Mouse (Mus musculus): ENCODE data around the gene Cald1. TPM values are rescaled to one million over a fixed set of nuclear protein-coding genes. Genes with fewer than 3 reads are reported as not detected.

Cald1 gene
- polyA plus RNA-seq, 1 experiment from 2014 or later = 155 TPM

- Histone ChIP-seq H3K36me3 (ENCODE audit: control insufficient read depth, insufficient read depth, low read length) (no peaks in the 10 kb centered on the region), H3K27me3 (ENCODE audit: control insufficient read depth, insufficient read depth, low read length) (no peaks in the 10 kb centered on the region), H3K4me2 (ENCODE audit: low read depth, severe bottlenecking) (no peak overlapping the region), H3K4me1 (ENCODE audit: control insufficient read depth, insufficient read depth, low read length) (peaks cover 9% of the 10 kb centered on the region), H3K9ac (ENCODE audit: low read length) (no peak overlapping the region), H3K9me3 (ENCODE audit: control insufficient read depth, low read length) (no peaks in the 10 kb centered on the region), H3K27ac (replicated peaks; ENCODE audit: low read depth, low read length) (no peak overlapping the region), H3K4me3 (ENCODE audit: low read depth, low read length) (no peak overlapping the region)
- ATAC-seq (ENCODE audit: insufficient number of reproducible peaks, low FRiP score, low TSS enrichment, low read depth) (no peak), DNase-seq (ENCODE audit: low spot score) (no peak)
- whole genome bisulfite sequencing = 39% methylated on average over 2 of the region's 2 CpGs
These were observed 40.4 kb downstream of the Cald1 start for GRCm38 (mm10) chr6:34638667-34639066.

GRCm38 (mm10) chr6:34640226-34640625 lies 41.9 kb downstream of the Cald1 start:
- no peak overlapping the region for H3K9ac ChIP-seq (ENCODE audit: low read length)
- H3K9me3 ChIP-seq (ENCODE audit: control insufficient read depth, low read length) = no peaks in the 10 kb centered on the region
- DNase-seq (ENCODE audit: low spot score) (no peak), ATAC-seq (ENCODE audit: insufficient number of reproducible peaks, low FRiP score, low TSS enrichment, low read depth) (no peak)
- no peaks in the 10 kb centered on the region for H3K27me3 ChIP-seq (ENCODE audit: control insufficient read depth, insufficient read depth, low read length)
- H3K4me2 ChIP-seq (ENCODE audit: low read depth, severe bottlenecking) = no peak overlapping the region
- WGBS = 54% methylated on average over 9 of the region's 9 CpGs
- H3K4me1 ChIP-seq (ENCODE audit: control insufficient read depth, insufficient read depth, low read length) = peaks cover 9% of the 10 kb centered on the region
- H3K4me3 ChIP-seq (ENCODE audit: low read depth, low read length) = no peak overlapping the region
- no peaks in the 10 kb centered on the region for H3K36me3 ChIP-seq (ENCODE audit: control insufficient read depth, insufficient read depth, low read length)
- H3K27ac ChIP-seq (replicated peaks; ENCODE audit: low read depth, low read length) = no peak overlapping the region

GRCm38 (mm10) chr6:34641081-34641480 lies 42.8 kb downstream of the Cald1 start:
- H3K36me3 ChIP-seq (ENCODE audit: control insufficient read depth, insufficient read depth, low read length) = no peaks in the 10 kb centered on the region
- H3K4me3 ChIP-seq (ENCODE audit: low read depth, low read length) = no peak overlapping the region
- H3K9ac ChIP-seq (ENCODE audit: low read length) = no peak overlapping the region
- H3K27me3 ChIP-seq (ENCODE audit: control insufficient read depth, insufficient read depth, low read length) = no peaks in the 10 kb centered on the region
- H3K4me2 ChIP-seq (ENCODE audit: low read depth, severe bottlenecking) = no peak overlapping the region
- no peak for ATAC-seq (ENCODE audit: insufficient number of reproducible peaks, low FRiP score, low TSS enrichment, low read depth)
- H3K27ac ChIP-seq (replicated peaks; ENCODE audit: low read depth, low read length) = no peak overlapping the region
- peaks cover 9% of the 10 kb centered on the region for H3K4me1 ChIP-seq (ENCODE audit: control insufficient read depth, insufficient read depth, low read length)
- DNase-seq (ENCODE audit: low spot score) = no peak
- H3K9me3 ChIP-seq (ENCODE audit: control insufficient read depth, low read length) = no peaks in the 10 kb centered on the region

- DNase-seq (ENCODE audit: low spot score) (no peak), ATAC-seq (ENCODE audit: insufficient number of reproducible peaks, low FRiP score, low TSS enrichment, low read depth) (no peak)
- no peak overlapping the region for H3K4me2 ChIP-seq (ENCODE audit: low read depth, severe bottlenecking)
- no peaks in the 10 kb centered on the region for H3K9me3 ChIP-seq (ENCODE audit: control insufficient read depth, low read length)
- no peak overlapping the region for H3K4me3 ChIP-seq (ENCODE audit: low read depth, low read length)
- H3K27me3 ChIP-seq (ENCODE audit: control insufficient read depth, insufficient read depth, low read length) = no peaks in the 10 kb centered on the region
- no peak overlapping the region for H3K27ac ChIP-seq (replicated peaks; ENCODE audit: low read depth, low read length)
- 74% methylated on average over 5 of the region's 5 CpGs for WGBS
- peaks cover 9% of the 10 kb centered on the region for H3K4me1 ChIP-seq (ENCODE audit: control insufficient read depth, insufficient read depth, low read length)
- no peaks in the 10 kb centered on the region for H3K36me3 ChIP-seq (ENCODE audit: control insufficient read depth, insufficient read depth, low read length)
- no peak overlapping the region for H3K9ac ChIP-seq (ENCODE audit: low read length)
These were observed 43.8 kb downstream of the Cald1 start for GRCm38 (mm10) chr6:34642075-34642547.

GRCm38 (mm10) chr6:34648017-34648787 lies 49.9 kb downstream of the Cald1 start:
- ATAC-seq (ENCODE audit: insufficient number of reproducible peaks, low FRiP score, low TSS enrichment, low read depth) (no peak), DNase-seq (ENCODE audit: low spot score) (no peak)
- 73% methylated on average over 5 of the region's 5 CpGs for WGBS
- no peaks in the 10 kb centered on the region for H3K27me3 ChIP-seq (ENCODE audit: control insufficient read depth, insufficient read depth, low read length)
- no peak overlapping the region for H3K27ac ChIP-seq (replicated peaks; ENCODE audit: low read depth, low read length)
- H3K36me3 ChIP-seq (ENCODE audit: control insufficient read depth, insufficient read depth, low read length) = no peaks in the 10 kb centered on the region
- H3K9ac ChIP-seq (ENCODE audit: low read length) = no peak overlapping the region
- no peak overlapping the region for H3K4me2 ChIP-seq (ENCODE audit: low read depth, severe bottlenecking)
- no peaks in the 10 kb centered on the region for H3K4me1 ChIP-seq (ENCODE audit: control insufficient read depth, insufficient read depth, low read length)
- no peaks in the 10 kb centered on the region for H3K9me3 ChIP-seq (ENCODE audit: control insufficient read depth, low read length)
- H3K4me3 ChIP-seq (ENCODE audit: low read depth, low read length) = no peak overlapping the region

GRCm38 (mm10) chr6:34651298-34651697 lies 53.0 kb downstream of the Cald1 start:
- no peaks in the 10 kb centered on the region for H3K4me1 ChIP-seq (ENCODE audit: control insufficient read depth, insufficient read depth, low read length)
- no peaks in the 10 kb centered on the region for H3K27me3 ChIP-seq (ENCODE audit: control insufficient read depth, insufficient read depth, low read length)
- DNase-seq (ENCODE audit: low spot score) (no peak), ATAC-seq (ENCODE audit: insufficient number of reproducible peaks, low FRiP score, low TSS enrichment, low read depth) (no peak)
- no peak overlapping the region for H3K9ac ChIP-seq (ENCODE audit: low read length)
- WGBS = 86% methylated on average over 7 of the region's 7 CpGs
- no peaks in the 10 kb centered on the region for H3K9me3 ChIP-seq (ENCODE audit: control insufficient read depth, low read length)
- no peak overlapping the region for H3K4me2 ChIP-seq (ENCODE audit: low read depth, severe bottlenecking)
- H3K4me3 ChIP-seq (ENCODE audit: low read depth, low read length) = no peak overlapping the region
- H3K27ac ChIP-seq (replicated peaks; ENCODE audit: low read depth, low read length) = no peak overlapping the region
- no peaks in the 10 kb centered on the region for H3K36me3 ChIP-seq (ENCODE audit: control insufficient read depth, insufficient read depth, low read length)

- no peak overlapping the region for H3K4me2 ChIP-seq (ENCODE audit: low read depth, severe bottlenecking)
- no peaks in the 10 kb centered on the region for H3K9me3 ChIP-seq (ENCODE audit: control insufficient read depth, low read length)
- H3K27ac ChIP-seq (replicated peaks; ENCODE audit: low read depth, low read length) = no peak overlapping the region
- DNase-seq (ENCODE audit: low spot score) (no peak), ATAC-seq (ENCODE audit: insufficient number of reproducible peaks, low FRiP score, low TSS enrichment, low read depth) (no peak)
- 73% methylated on average over 3 of the region's 3 CpGs for WGBS
- no peaks in the 10 kb centered on the region for H3K27me3 ChIP-seq (ENCODE audit: control insufficient read depth, insufficient read depth, low read length)
- no peaks in the 10 kb centered on the region for H3K36me3 ChIP-seq (ENCODE audit: control insufficient read depth, insufficient read depth, low read length)
- H3K4me3 ChIP-seq (ENCODE audit: low read depth, low read length) = no peak overlapping the region
- no peaks in the 10 kb centered on the region for H3K4me1 ChIP-seq (ENCODE audit: control insufficient read depth, insufficient read depth, low read length)
- H3K9ac ChIP-seq (ENCODE audit: low read length) = no peak overlapping the region
These were observed 57.4 kb downstream of the Cald1 start for GRCm38 (mm10) chr6:34655719-34656118.

- Histone ChIP-seq H3K27me3 (ENCODE audit: control insufficient read depth, insufficient read depth, low read length) (no peaks in the 10 kb centered on the region), H3K36me3 (ENCODE audit: control insufficient read depth, insufficient read depth, low read length) (no peaks in the 10 kb centered on the region), H3K9me3 (ENCODE audit: control insufficient read depth, low read length) (no peaks in the 10 kb centered on the region), H3K9ac (ENCODE audit: low read length) (no peak overlapping the region), H3K4me3 (ENCODE audit: low read depth, low read length) (no peak overlapping the region), H3K27ac (replicated peaks; ENCODE audit: low read depth, low read length) (no peak overlapping the region), H3K4me1 (ENCODE audit: control insufficient read depth, insufficient read depth, low read length) (no peaks in the 10 kb centered on the region), H3K4me2 (ENCODE audit: low read depth, severe bottlenecking) (no peak overlapping the region)
- ATAC-seq (ENCODE audit: insufficient number of reproducible peaks, low FRiP score, low TSS enrichment, low read depth) (no peak), DNase-seq (ENCODE audit: low spot score) (no peak)
- WGBS = 91% methylated on average over 5 of the region's 5 CpGs
These were observed 60.5 kb downstream of the Cald1 start for GRCm38 (mm10) chr6:34658791-34659190.

- no peaks in the 10 kb centered on the region for H3K27me3 ChIP-seq (ENCODE audit: control insufficient read depth, insufficient read depth, low read length)
- DNase-seq (ENCODE audit: low spot score) = no peak
- no peak overlapping the region for H3K4me2 ChIP-seq (ENCODE audit: low read depth, severe bottlenecking)
- no peak overlapping the region for H3K4me3 ChIP-seq (ENCODE audit: low read depth, low read length)
- WGBS = 56% methylated on average over 8 of the region's 8 CpGs
- ATAC-seq (ENCODE audit: insufficient number of reproducible peaks, low FRiP score, low TSS enrichment, low read depth) = no peak
- no peaks in the 10 kb centered on the region for H3K36me3 ChIP-seq (ENCODE audit: control insufficient read depth, insufficient read depth, low read length)
- H3K27ac ChIP-seq (replicated peaks; ENCODE audit: low read depth, low read length) = no peak overlapping the region
- no peaks in the 10 kb centered on the region for H3K9me3 ChIP-seq (ENCODE audit: control insufficient read depth, low read length)
- H3K9ac ChIP-seq (ENCODE audit: low read length) = no peak overlapping the region
- no peaks in the 10 kb centered on the region for H3K4me1 ChIP-seq (ENCODE audit: control insufficient read depth, insufficient read depth, low read length)
These were observed 62.4 kb downstream of the Cald1 start for GRCm38 (mm10) chr6:34660724-34661123.
